Mouse (Mus musculus): ENCODE results near the gene Chst5. TPM values are rescaled to one million over a fixed set of nuclear protein-coding genes. Genes with fewer than 3 reads are reported as not detected.

Chst5 gene
- total and polyA plus RNA-seq, 3 experiments = 0.05 TPM; not detected in 2

DNA sequence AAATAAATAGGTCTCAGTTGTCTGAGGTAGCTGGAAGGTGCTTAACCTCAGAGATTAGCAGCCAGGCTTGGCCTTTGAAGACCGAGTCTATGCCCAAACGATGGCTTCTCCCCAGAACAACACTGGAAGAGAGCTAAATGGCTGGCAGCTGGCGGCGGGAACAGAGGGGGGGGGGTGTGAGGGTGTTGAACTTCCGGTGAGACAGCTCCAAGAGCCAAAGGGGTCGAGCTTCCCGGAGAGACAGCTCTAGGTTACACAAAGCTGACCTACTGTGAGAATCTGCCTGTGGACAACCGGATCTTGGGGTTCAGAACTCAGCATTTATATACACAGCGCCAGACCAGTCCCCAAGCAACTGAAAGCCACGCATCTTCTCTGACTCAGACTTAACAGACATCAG is 11.7 kb downstream of the Chst5 start:
- Histone ChIP-seq H3K27me3 (ENCODE audit: insufficient read depth, low read length) (peaks cover 22% of the 10 kb centered on the region), H3K4me1 (ENCODE audit: insufficient read depth, low read depth, low read length) (no peaks in the 10 kb centered on the region), H3K36me3 (replicated peaks) (no peaks in the 10 kb centered on the region), H3K9me3 (replicated peaks) (peaks cover 3% of the 10 kb centered on the region), H3K4me3 (ENCODE audit: low read depth, low read length) (no peak overlapping the region)
- TF ChIP-seq CTCF (IDR thresholded peaks at IDR 0.05; ENCODE audit: low read depth, low read length) (no peak), POLR2AphosphoS5 (IDR thresholded peaks at IDR 0.05; ENCODE audit: insufficient replicate concordance, low read depth, low read length) (no peak), GATA1 (IDR thresholded peaks at IDR 0.05; ENCODE audit: borderline replicate concordance, low read length) (no peak), GATA2 (IDR thresholded peaks at IDR 0.05; ENCODE audit: borderline replicate concordance, low read depth, low read length) (no peak), TAL1 (conservative IDR thresholded peaks at IDR 0.05; ENCODE audit: low read depth, low read length) (no peak)
- ATAC-seq (ENCODE audit: extremely low read depth, insufficient number of reproducible peaks, low FRiP score, poor library complexity, severe bottlenecking) = no peak
- no peak for DNase-seq (ENCODE audit: low spot score)

GRCm38 (mm10) chr8:111894955-111895354 is 15.3 kb downstream of the Chst5 start:
- H3K4me3 ChIP-seq (ENCODE audit: low read depth, low read length) = no peak overlapping the region
- no peak for ATAC-seq (ENCODE audit: extremely low read depth, insufficient number of reproducible peaks, low FRiP score, poor library complexity, severe bottlenecking)
- DNase-seq (ENCODE audit: low spot score) = no peak

DNA sequence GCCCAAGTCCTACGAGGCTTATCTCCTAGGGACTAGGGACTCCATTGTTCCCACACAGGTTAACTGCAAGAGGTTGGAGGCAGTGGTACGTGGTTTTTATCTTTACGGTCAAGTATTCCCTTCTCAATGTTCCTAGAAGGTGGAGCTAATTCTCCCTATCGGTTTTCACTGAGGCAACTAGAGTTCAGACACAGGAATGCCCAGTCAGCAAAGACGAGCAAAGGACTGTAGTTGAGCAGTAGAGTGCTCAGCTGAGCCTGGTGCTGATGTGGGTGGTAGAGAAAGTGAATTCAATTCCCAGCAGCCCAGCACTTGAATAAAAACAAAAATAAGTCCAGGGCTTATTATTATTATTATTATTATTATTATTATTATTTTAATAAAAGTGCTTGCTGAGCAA is 17.6 kb downstream of the Chst5 start:
- H3K4me3 ChIP-seq (ENCODE audit: low read depth, low read length) = no peak overlapping the region
- H3K27me3 ChIP-seq (ENCODE audit: insufficient read depth, low read length) = peaks cover 16% of the 10 kb centered on the region; the same call in 1 of the 2 replicates
- H3K9me3 ChIP-seq (replicated peaks) = peaks cover 8% of the 10 kb centered on the region
- no peak for ATAC-seq (ENCODE audit: extremely low read depth, insufficient number of reproducible peaks, low FRiP score, poor library complexity, severe bottlenecking)
- no peaks in the 10 kb centered on the region for H3K36me3 ChIP-seq (replicated peaks)
- DNase-seq (ENCODE audit: low spot score) = no peak
- no peak for TF ChIP-seq POLR2AphosphoS5 (IDR thresholded peaks at IDR 0.05; ENCODE audit: insufficient replicate concordance, low read depth, low read length)
- TF ChIP-seq GATA2 (IDR thresholded peaks at IDR 0.05; ENCODE audit: borderline replicate concordance, low read depth, low read length) = no peak
- TF ChIP-seq GATA1 (IDR thresholded peaks at IDR 0.05; ENCODE audit: borderline replicate concordance, low read length) = no peak
- TF ChIP-seq TAL1 (conservative IDR thresholded peaks at IDR 0.05; ENCODE audit: low read depth, low read length) = no peak
- TF ChIP-seq CTCF (IDR thresholded peaks at IDR 0.05; ENCODE audit: low read depth, low read length) = no peak
- 0 out of 2 replicates have a peak, but pooled peaks cover 4% of the 10 kb centered on the region for H3K4me1 ChIP-seq (ENCODE audit: insufficient read depth, low read depth, low read length)

More at GRCm38 (mm10) chr8:111894955-111895354, 15.3 kb downstream of the Chst5 start:
- Histone ChIP-seq H3K27me3 (ENCODE audit: insufficient read depth, low read length) (peaks cover 15% of the 10 kb centered on the region; the same call in 1 of the 2 replicates), H3K36me3 (replicated peaks) (no peaks in the 10 kb centered on the region), H3K9me3 (replicated peaks) (peaks cover 6% of the 10 kb centered on the region), H3K4me1 (ENCODE audit: insufficient read depth, low read depth, low read length) (no peaks in the 10 kb centered on the region)
- TF ChIP-seq CTCF (IDR thresholded peaks at IDR 0.05; ENCODE audit: low read depth, low read length) (peak; percentile 43; the same call in 1 of the 2 replicates), GATA1 (IDR thresholded peaks at IDR 0.05; ENCODE audit: borderline replicate concordance, low read length) (no peak)

GRCm38 (mm10) chr8:111891983-111892382 is 18.3 kb downstream of the Chst5 start:
- ATAC-seq (ENCODE audit: extremely low read depth, insufficient number of reproducible peaks, low FRiP score, poor library complexity, severe bottlenecking) (no peak), DNase-seq (ENCODE audit: low spot score) (no peak)
- no peak overlapping the region for H3K4me3 ChIP-seq (ENCODE audit: low read depth, low read length)
- peaks cover 8% of the 10 kb centered on the region for H3K9me3 ChIP-seq (replicated peaks)
- no peaks in the 10 kb centered on the region for H3K36me3 ChIP-seq (replicated peaks)
- TF ChIP-seq GATA1 (IDR thresholded peaks at IDR 0.05; ENCODE audit: borderline replicate concordance, low read length) (no peak), TAL1 (conservative IDR thresholded peaks at IDR 0.05; ENCODE audit: low read depth, low read length) (no peak), POLR2AphosphoS5 (IDR thresholded peaks at IDR 0.05; ENCODE audit: insufficient replicate concordance, low read depth, low read length) (no peak), CTCF (IDR thresholded peaks at IDR 0.05; ENCODE audit: low read depth, low read length) (no peak), GATA2 (IDR thresholded peaks at IDR 0.05; ENCODE audit: borderline replicate concordance, low read depth, low read length) (no peak)
- H3K27me3 ChIP-seq (ENCODE audit: insufficient read depth, low read length) = peaks cover 15% of the 10 kb centered on the region; the same call in 1 of the 2 replicates
- H3K4me1 ChIP-seq (ENCODE audit: insufficient read depth, low read depth, low read length) = peaks cover 6% of the 10 kb centered on the region; the same call in 1 of the 2 replicates

DNA sequence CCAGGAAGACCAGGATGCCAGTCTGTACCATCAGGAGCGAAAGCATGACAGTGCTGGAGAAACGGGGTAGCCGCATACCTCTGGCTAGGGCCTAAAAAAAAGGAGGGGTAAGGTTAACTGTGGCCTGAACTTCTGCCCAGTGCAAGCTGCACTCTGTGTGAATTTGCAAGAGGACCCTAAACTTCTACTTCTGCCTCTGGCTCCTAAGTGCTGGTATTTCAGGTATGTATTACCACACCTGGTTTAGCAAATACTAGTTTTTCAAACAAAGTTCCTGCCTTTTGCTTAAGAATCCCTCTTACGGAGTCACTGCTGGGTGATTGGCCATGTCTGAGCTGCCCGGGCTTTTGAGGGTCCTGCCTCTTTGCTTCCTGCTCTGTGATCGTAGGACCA is 19.3 kb downstream of the Chst5 start:
- DNase-seq (ENCODE audit: low spot score) (no peak), ATAC-seq (ENCODE audit: extremely low read depth, insufficient number of reproducible peaks, low FRiP score, poor library complexity, severe bottlenecking) (no peak)
- Histone ChIP-seq H3K36me3 (replicated peaks) (no peaks in the 10 kb centered on the region), H3K9me3 (replicated peaks) (peaks cover 8% of the 10 kb centered on the region), H3K4me1 (ENCODE audit: insufficient read depth, low read depth, low read length) (peaks cover 6% of the 10 kb centered on the region; the same call in 1 of the 2 replicates), H3K4me3 (ENCODE audit: low read depth, low read length) (no peak overlapping the region), H3K27me3 (ENCODE audit: insufficient read depth, low read length) (peaks cover 12% of the 10 kb centered on the region; the same call in 1 of the 2 replicates)
- no peak for TF ChIP-seq POLR2AphosphoS5 (IDR thresholded peaks at IDR 0.05; ENCODE audit: insufficient replicate concordance, low read depth, low read length)
- TF ChIP-seq GATA2 (IDR thresholded peaks at IDR 0.05; ENCODE audit: borderline replicate concordance, low read depth, low read length) = no peak
- no peak for TF ChIP-seq CTCF (IDR thresholded peaks at IDR 0.05; ENCODE audit: low read depth, low read length)
- no peak for TF ChIP-seq TAL1 (conservative IDR thresholded peaks at IDR 0.05; ENCODE audit: low read depth, low read length)
- no peak for TF ChIP-seq GATA1 (IDR thresholded peaks at IDR 0.05; ENCODE audit: borderline replicate concordance, low read length)

DNA sequence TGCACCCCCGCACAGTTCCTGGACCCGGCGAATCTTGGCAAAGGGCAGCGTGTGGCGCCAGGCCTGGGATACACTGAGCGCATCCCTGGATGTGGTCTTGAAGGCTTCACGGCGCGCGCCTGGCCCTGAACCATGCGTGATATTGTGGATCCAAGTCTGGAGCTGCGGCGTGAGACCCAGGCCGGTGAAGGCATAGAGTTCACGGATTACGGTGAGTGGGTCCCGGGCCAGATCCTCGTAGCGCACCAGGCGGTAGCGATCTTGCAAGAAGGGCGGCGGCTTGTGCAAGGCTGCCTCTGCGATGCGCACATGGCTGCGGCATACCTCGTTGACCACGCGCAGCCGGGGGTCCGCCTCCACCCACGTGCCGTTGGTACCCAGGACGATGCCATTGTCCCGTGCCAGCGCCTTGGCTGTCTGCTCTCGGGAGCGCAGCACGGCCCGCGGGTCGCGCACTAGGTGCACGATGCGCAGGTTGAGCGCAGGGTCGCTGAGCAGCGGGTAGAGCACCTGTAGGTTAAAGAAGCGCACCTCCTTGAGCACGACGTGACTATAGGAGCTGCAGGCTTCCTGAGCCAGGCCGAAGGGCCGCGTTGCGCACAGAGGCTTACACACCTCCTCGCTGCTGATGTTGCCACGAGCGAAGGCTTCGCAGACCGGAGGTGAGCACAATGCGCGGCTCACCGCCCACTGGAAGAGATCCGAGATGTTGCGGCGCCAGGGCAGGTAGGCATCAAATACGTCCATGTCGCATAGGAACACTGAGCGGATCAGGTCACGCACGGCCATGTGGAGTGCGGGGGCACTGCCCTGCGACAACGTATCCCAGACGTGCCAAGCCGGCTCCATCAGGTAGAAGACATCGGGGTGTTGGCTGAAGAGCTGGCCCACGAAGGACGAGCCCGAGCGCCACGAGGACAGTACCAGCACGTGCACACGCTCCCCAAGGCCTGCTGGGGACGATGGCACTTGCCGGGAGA is 20.0 kb downstream of the Chst5 start:
- H3K4me3 ChIP-seq (ENCODE audit: low read depth, low read length) = no peak overlapping the region
- DNase-seq (ENCODE audit: low spot score) (no peak), ATAC-seq (ENCODE audit: extremely low read depth, insufficient number of reproducible peaks, low FRiP score, poor library complexity, severe bottlenecking) (no peak)
- peaks cover 10% of the 10 kb centered on the region; the same call in 1 of the 2 replicates for H3K27me3 ChIP-seq (ENCODE audit: insufficient read depth, low read length)
- no peak for TF ChIP-seq CTCF (IDR thresholded peaks at IDR 0.05; ENCODE audit: low read depth, low read length)
- H3K9me3 ChIP-seq (replicated peaks) = peaks cover 8% of the 10 kb centered on the region
- H3K36me3 ChIP-seq (replicated peaks) = no peaks in the 10 kb centered on the region
- peaks cover 6% of the 10 kb centered on the region; the same call in 1 of the 2 replicates for H3K4me1 ChIP-seq (ENCODE audit: insufficient read depth, low read depth, low read length)
